ENCODE assay signal across 8 mouse cellular contexts in the genomic region with DNA sequence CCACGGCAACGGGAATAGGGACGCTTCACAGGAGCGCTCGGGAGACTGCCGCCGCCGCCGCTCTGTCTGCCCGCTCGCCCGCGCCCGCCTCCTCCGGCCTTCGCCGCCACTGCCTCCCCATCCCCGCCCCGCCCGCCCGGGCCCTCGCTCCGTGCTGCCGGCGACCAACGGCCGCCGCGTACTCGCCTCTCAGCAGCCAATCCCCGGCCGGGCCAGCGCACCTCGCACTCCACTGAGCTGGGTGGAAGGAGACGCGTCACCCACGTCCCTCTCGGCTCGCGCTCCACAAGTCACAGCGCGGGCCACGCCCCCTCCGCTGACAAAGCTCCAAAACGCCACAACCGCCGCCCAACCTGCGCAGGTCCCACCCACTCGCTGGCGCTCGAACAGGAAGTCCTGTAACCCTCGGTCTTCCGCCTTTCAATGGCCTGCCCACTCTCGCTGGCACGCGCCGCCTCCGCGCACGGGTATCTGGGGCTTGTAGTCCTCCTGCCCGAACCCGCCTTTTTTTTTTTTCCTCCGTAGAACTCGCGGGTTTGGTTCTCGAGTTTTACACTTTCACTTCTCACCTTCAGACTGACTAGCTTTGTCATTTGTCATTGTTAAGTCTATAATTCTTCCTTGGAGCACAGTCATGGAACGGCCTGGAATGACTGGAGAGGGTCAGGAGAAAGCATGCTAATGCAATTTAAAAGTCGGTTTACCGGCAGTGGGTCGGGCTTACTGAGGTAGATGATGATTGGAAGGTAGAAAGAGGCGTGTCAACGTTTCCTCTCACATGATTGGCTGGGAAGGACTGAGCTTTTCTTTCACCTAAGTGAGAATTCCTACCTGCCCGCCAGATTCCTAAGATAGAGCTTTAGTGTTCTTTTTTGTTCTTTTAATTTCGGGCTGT. TPM values are rescaled to one million over a fixed set of nuclear protein-coding genes. Genes with fewer than 3 reads are reported as not detected.
DNase-seq lines count a peak whose midpoint lies in the region; ATAC-seq and TF ChIP-seq lines count a peak whose summit lies in the region.

Gene Suco, minus strand, starts transcription at position 130 of the 895 bp plus-strand sequence.

- peak within 1 kb of the TSS; percentile 92 for H3K9ac ChIP-seq in ES-E14 (ENCODE audit: insufficient read depth, low read depth, low read length, poor library complexity, severe bottlenecking)
- H3K9ac ChIP-seq in forebrain, embryonic 15.5 days (replicated peaks): peak within 1 kb of the TSS; percentile 84

- ATAC-seq in forebrain, embryonic 15.5 days (replicated peaks): peak; percentile 99
- ATAC-seq in neutrophil, adult 5-6 weeks (ENCODE audit: extremely low read depth, insufficient number of reproducible peaks, low FRiP score, poor library complexity, severe bottlenecking): peak; percentile 88

- under 1% methylated on average over 65 of the region's 74 CpGs for WGBS in forebrain, embryonic 15.5 days
- WGBS in lung, adult 2 months: 1% methylated on average over 67 of the region's 74 CpGs

- in situ Hi-C loops in ES-E14 (cut with MboI; ENCODE audit: low sequenced_read_pairs in 2 of 2, unreplicated experiment in 2 of 2): no loop called here

- no peaks in the 10 kb centered on the region for H3K9me3 ChIP-seq in ES-E14 (ENCODE audit: control insufficient read depth, insufficient read depth, low read depth, low read length)
- no peaks in the 10 kb centered on the region for H3K9me3 ChIP-seq in forebrain, embryonic 15.5 days

- H3K4me1 ChIP-seq in ES-E14 (ENCODE audit: control insufficient read depth in 2 of 2, insufficient read depth in 2 of 2, low read length in 2 of 2, poor library complexity in 1 of 2): peaks cover 0 to 1% of the 10 kb centered on the region in 2 experiments; a peak in 1 of 4 replicates
- H3K4me1 ChIP-seq in forebrain, embryonic 15.5 days: peaks cover 28% of the 10 kb centered on the region
- H3K4me1 ChIP-seq in lung, adult 2 months (ENCODE audit: control insufficient read depth, insufficient read depth, low read length): peaks cover 6% of the 10 kb centered on the region; the same call in 1 of the 2 replicates

- H3K27me3 ChIP-seq in forebrain, embryonic 15.5 days: no peaks in the 10 kb centered on the region

- H3K4me2 ChIP-seq in forebrain, embryonic 15.5 days (replicated peaks): peak within 1 kb of the TSS; percentile 76

- peak; percentile 96 for DNase-seq in ES-E14 (ENCODE audit: low read depth, low spot score)
- peak; percentile 100 for DNase-seq in cerebellum, adult 11-12 months
- peak; percentile 99 for DNase-seq in heart, postnatal 25 days (ENCODE audit: low spot score)
- peak; percentile 100 for DNase-seq in layer of hippocampus, adult 18-20 months (ENCODE audit: low spot score in 2 of 2)
- peak; percentile 98 for DNase-seq in lung, adult 2 months
- DNase-seq in thymus, adult 18-20 months: peak; percentile 100

- TF ChIP-seq POLR2A in lung, adult 2 months (IDR thresholded peaks at IDR 0.05; ENCODE audit: borderline replicate concordance, extremely low read depth, low read depth, low read length): peak; percentile 65; the same call in 1 of the 2 replicates

- TF ChIP-seq CTCF in lung, adult 2 months (IDR thresholded peaks at IDR 0.05; ENCODE audit: insufficient read depth, low read length): no peak

- intact Hi-C loops in heart, postnatal 25 days (cut with DNase I): loop anchor here (2.0 kb wide), 1 partner anchor 92 kb away; the partner anchor contains the start of gene Pigc

- peak within 1 kb of the TSS; percentile 89 for H3K27ac ChIP-seq in ES-E14 (ENCODE audit: insufficient read depth, low read depth, low read length, poor library complexity, severe bottlenecking)
- H3K27ac ChIP-seq in forebrain, embryonic 15.5 days (replicated peaks): peak within 1 kb of the TSS; percentile 98

- H3K4me3 ChIP-seq in ES-E14 (ENCODE audit: insufficient read depth in 1 of 2, low read depth in 1 of 2, low read length in 2 of 2, poor library complexity in 1 of 2, severe bottlenecking in 1 of 2): peak within 1 kb of the TSS; percentile 71 to 78
- H3K4me3 ChIP-seq in forebrain, embryonic 15.5 days: peak within 1 kb of the TSS; percentile 89
- H3K4me3 ChIP-seq in lung, adult 2 months (replicated peaks; ENCODE audit: extremely low read depth, low read depth, low read length): peak within 1 kb of the TSS; percentile 92

- no peaks in the 10 kb centered on the region; the same call in 1 of the 2 replicates for H3K36me3 ChIP-seq in ES-E14 (ENCODE audit: control insufficient read depth, insufficient read depth, low read length, poor library complexity, severe bottlenecking)
- no peaks in the 10 kb centered on the region for H3K36me3 ChIP-seq in forebrain, embryonic 15.5 days

TF ChIP-seq in ES-E14, 5 proteins besides CTCF, POLR2A, EP300 and RAD21:
- peak; percentile 91 for TF ChIP-seq HCFC1 (IDR thresholded peaks at IDR 0.05; ENCODE audit: borderline replicate concordance, insufficient read depth, low read length)
- TF ChIP-seq MAFK (IDR thresholded peaks at IDR 0.05; ENCODE audit: insufficient read depth, low read depth, low read length): no peak
- TF ChIP-seq ZNF384 (IDR thresholded peaks at IDR 0.05; ENCODE audit: low read depth, low read length): peak; percentile 97
- no peak for TF ChIP-seq ZC3H11A (IDR thresholded peaks at IDR 0.05; ENCODE audit: borderline replicate concordance, low read depth, low read length)
- no peak; the same call in 1 of the 2 replicates for TF ChIP-seq CHD2 (IDR thresholded peaks at IDR 0.05; ENCODE audit: low read depth, low read length)

RNA-seq across cellular contexts. Expression of gene Suco, which starts in this region (rescaled TPM):
- total RNA-seq in ES-E14 (2012; rRNA removed): 48.2 and 56.9 TPM in 2 replicates
- polyA plus RNA-seq in forebrain, embryonic 15.5 days (2015; fragmentation: Nextera tagmentation; extraction: Ambion mirVana): 32.4 and 32.6 TPM in 2 replicates
- 10 to 100 TPM; 12.6 to 13.7 TPM for total RNA-seq in heart, postnatal 25 days (2021)
- 10 to 100 TPM; 28.6 to 37.1 TPM for total RNA-seq in layer of hippocampus, adult 18-20 months (2021)
- 2.5 and 3.8 TPM in 2 replicates for polyA plus RNA-seq in lung, adult 2 months (2012; rRNA removed)
- 77.2 and 121 TPM in 2 replicates for total RNA-seq in neutrophil, adult 5-6 weeks (2017)

Comparison
In these comparisons a context has a peak if more than half of its experiments do, and no peak if none do; other contexts are left out.
1. Peak in every context shown above with its lines: DNase-seq, ATAC-seq, H3K4me3 ChIP-seq and H3K27ac ChIP-seq.